Mouse (Mus musculus) bone marrow macrophage, adult 2 months (primary cell): ENCODE measurements around the gene Dmd.

ENCODE experiments used
- CTCF ChIP-seq: IDR thresholded peaks from 2 replicates; pipeline ENCODE4 v1.5.1; 2012; ENCODE audit warnings: low read depth, mild to moderate bottlenecking, low read length, moderate library complexity
- POLR2A ChIP-seq: IDR thresholded peaks from 2 replicates; pipeline ENCODE4 v1.6.1; 2012; ENCODE audit warnings: mild to moderate bottlenecking, low read depth, low read length, borderline replicate concordance

GRCm38 (mm10) chrX:85041466-85042058 lies 2092.9 kb downstream of the Dmd start:
- TF ChIP-seq CTCF (no peak), POLR2A (no peak)
